Mouse (Mus musculus): ENCODE measurements around the gene Prdx6. TPM values are rescaled to one million over a fixed set of nuclear protein-coding genes. Genes with fewer than 3 reads are reported as not detected.
A peak's percentile ranks its signal among the peaks of the same experiment; 100 is the strongest.

The Prdx6 gene
- 389 and 411 TPM in 2 replicates for total RNA-seq (2017)

- ATAC-seq (replicated peaks; ENCODE audit: low read depth, poor library complexity, severe bottlenecking), result peak; percentile 62
Measured at GRCm38 (mm10) chr1:161250604-161251416, at the start of gene Prdx6. Gene Prdx6, minus strand, starts transcription at chr1:161251219.

- no peak for ATAC-seq (replicated peaks; ENCODE audit: low read depth, poor library complexity, severe bottlenecking)
Measured at GRCm38 (mm10) chr1:161288256-161288655, 37.2 kb upstream of the Prdx6 start.

- peak; percentile 94 for ATAC-seq (replicated peaks; ENCODE audit: low read depth, poor library complexity, severe bottlenecking)
Measured at GRCm38 (mm10) chr1:161286726-161287310, 35.8 kb upstream of the Prdx6 start.

- no peak for ATAC-seq (replicated peaks; ENCODE audit: low read depth, poor library complexity, severe bottlenecking)
Measured at GRCm38 (mm10) chr1:161281054-161281688, 30.2 kb upstream of the Prdx6 start.

GRCm38 (mm10) chr1:161279244-161279908 lies 28.4 kb upstream of the Prdx6 start:
- no peak for ATAC-seq (replicated peaks; ENCODE audit: low read depth, poor library complexity, severe bottlenecking)

- no peak for ATAC-seq (replicated peaks; ENCODE audit: low read depth, poor library complexity, severe bottlenecking)
Measured at GRCm38 (mm10) chr1:161273486-161273885, 22.5 kb upstream of the Prdx6 start.

GRCm38 (mm10) chr1:161271461-161271810 lies 20.4 kb upstream of the Prdx6 start:
- ATAC-seq (replicated peaks; ENCODE audit: low read depth, poor library complexity, severe bottlenecking), result no peak

- no peak for ATAC-seq (replicated peaks; ENCODE audit: low read depth, poor library complexity, severe bottlenecking)
Measured at GRCm38 (mm10) chr1:161270776-161271460, 19.9 kb upstream of the Prdx6 start.

GRCm38 (mm10) chr1:161269346-161269745 lies 18.3 kb upstream of the Prdx6 start:
- ATAC-seq (replicated peaks; ENCODE audit: low read depth, poor library complexity, severe bottlenecking), result peak; percentile 57

- peak; percentile 75 for ATAC-seq (replicated peaks; ENCODE audit: low read depth, poor library complexity, severe bottlenecking)
Measured at GRCm38 (mm10) chr1:161268884-161269283, 17.9 kb upstream of the Prdx6 start.

GRCm38 (mm10) chr1:161268116-161268515 lies 17.1 kb upstream of the Prdx6 start:
- peak; percentile 76 for ATAC-seq (replicated peaks; ENCODE audit: low read depth, poor library complexity, severe bottlenecking)

- ATAC-seq (replicated peaks; ENCODE audit: low read depth, poor library complexity, severe bottlenecking), result no peak
Measured at GRCm38 (mm10) chr1:161264961-161265360, 13.9 kb upstream of the Prdx6 start.

- no peak for ATAC-seq (replicated peaks; ENCODE audit: low read depth, poor library complexity, severe bottlenecking)
Measured at GRCm38 (mm10) chr1:161263584-161263983, 12.6 kb upstream of the Prdx6 start.

GRCm38 (mm10) chr1:161262542-161262941 lies 11.5 kb upstream of the Prdx6 start:
- ATAC-seq (replicated peaks; ENCODE audit: low read depth, poor library complexity, severe bottlenecking), result no peak

- ATAC-seq (replicated peaks; ENCODE audit: low read depth, poor library complexity, severe bottlenecking), result no peak
Measured at GRCm38 (mm10) chr1:161260761-161261160, 9.7 kb upstream of the Prdx6 start.

- ATAC-seq (replicated peaks; ENCODE audit: low read depth, poor library complexity, severe bottlenecking), result peak; percentile 22; the same call in 1 of the 2 replicates
Measured at GRCm38 (mm10) chr1:161259142-161259541, 8.1 kb upstream of the Prdx6 start.

- no peak for ATAC-seq (replicated peaks; ENCODE audit: low read depth, poor library complexity, severe bottlenecking)
Measured at GRCm38 (mm10) chr1:161258331-161258730, 7.3 kb upstream of the Prdx6 start.

GRCm38 (mm10) chr1:161256918-161257317 lies 5.9 kb upstream of the Prdx6 start:
- no peak for ATAC-seq (replicated peaks; ENCODE audit: low read depth, poor library complexity, severe bottlenecking)

- ATAC-seq (replicated peaks; ENCODE audit: low read depth, poor library complexity, severe bottlenecking), result no peak
Measured at GRCm38 (mm10) chr1:161254361-161254760, 3.3 kb upstream of the Prdx6 start.

- ATAC-seq (replicated peaks; ENCODE audit: low read depth, poor library complexity, severe bottlenecking), result no peak
Measured at GRCm38 (mm10) chr1:161252901-161253300, 1.9 kb upstream of the Prdx6 start.

Measured in common myeloid progenitor, adult 5-6 weeks (primary cell).